Mouse (Mus musculus) heart, adult 2 months (tissue): ENCODE measurements at regions not wholly inside any gene's neighbourhood (a gene's known extent, or its start where the extent isn't known, plus 50 kb on each side); places are given as distances from the start of the nearest gene placed in this dataset.

Source experiments
- DNase-seq, 2 experiments: peaks; one replicate each; pipeline ENCODE4 v3.0.0; 2021
- H3K27ac ChIP-seq: fragments of 200-600 bp; 2 replicates; pipeline ENCODE4 v1.8.1; 2022
- H3K27me3 ChIP-seq: fragments of 200-500 bp; 2 replicates; pipeline ENCODE4 v1.6.1; 2012; ENCODE audit warnings: mild to moderate bottlenecking, low read length, inconsistent platforms, mixed read lengths; ENCODE audit not compliant: control insufficient read depth, insufficient read depth
- H3K36me3 ChIP-seq: fragments of 200-500 bp; 2 replicates; pipeline ENCODE4 v1.6.1; 2012; ENCODE audit warnings: low read length, inconsistent platforms; ENCODE audit not compliant: control insufficient read depth, insufficient read depth
- H3K4me1 ChIP-seq: fragments of 200-500 bp; 2 replicates; pipeline ENCODE4 v1.6.1; 2011; ENCODE audit warnings: low read length; ENCODE audit not compliant: control insufficient read depth, insufficient read depth
- H3K4me3 ChIP-seq: fragments of 200-600 bp; 2 replicates; pipeline ENCODE4 v1.8.1; 2022
- H3K79me2 ChIP-seq: fragments of 200-500 bp; replicated peaks from 2 replicates; pipeline ENCODE4 v1.6.1; 2012; ENCODE audit warnings: mild to moderate bottlenecking, inconsistent platforms, low read length, moderate library complexity, mixed read lengths; ENCODE audit not compliant: control insufficient read depth, insufficient read depth
- H3K9ac ChIP-seq: fragments of 200-500 bp; 2 replicates; pipeline ENCODE4 v1.6.1; 2012; ENCODE audit warnings: low read depth, mild to moderate bottlenecking, control low read depth, inconsistent platforms, low read length, mixed read lengths
- CTCF ChIP-seq: fragments of 200-600 bp; IDR thresholded peaks from 2 replicates; pipeline ENCODE4 v1.8.1; 2022; ENCODE audit warnings: antibody characterized with exemption, mild to moderate bottlenecking, moderate library complexity
- EP300 ChIP-seq: fragments of 200-500 bp; IDR thresholded peaks from 2 replicates; pipeline ENCODE4 v1.6.1; 2011; ENCODE audit warnings: low read depth, low read length, control low read depth; ENCODE audit not compliant: insufficient read depth
- POLR2A ChIP-seq: fragments of 200-500 bp; IDR thresholded peaks from 2 replicates; pipeline ENCODE4 v1.6.1; 2011; ENCODE audit warnings: mild to moderate bottlenecking, low read depth, low read length, control low read depth; ENCODE audit not compliant: insufficient read depth
- WGBS: fragments of 180-500 bp; shearing (Covaris S2); methylation state at CpG from one replicate; pipeline ENCODE4 v1.1.7; 2018; 5-methylcytosine and 5-hydroxymethylcytosine counted together
- intact Hi-C: fragments of 180-260 bp; cut with DNase I; formaldehyde crosslinking; loops from one replicate; pipeline ENCODE4 v1.15.1; 2025

DNA sequence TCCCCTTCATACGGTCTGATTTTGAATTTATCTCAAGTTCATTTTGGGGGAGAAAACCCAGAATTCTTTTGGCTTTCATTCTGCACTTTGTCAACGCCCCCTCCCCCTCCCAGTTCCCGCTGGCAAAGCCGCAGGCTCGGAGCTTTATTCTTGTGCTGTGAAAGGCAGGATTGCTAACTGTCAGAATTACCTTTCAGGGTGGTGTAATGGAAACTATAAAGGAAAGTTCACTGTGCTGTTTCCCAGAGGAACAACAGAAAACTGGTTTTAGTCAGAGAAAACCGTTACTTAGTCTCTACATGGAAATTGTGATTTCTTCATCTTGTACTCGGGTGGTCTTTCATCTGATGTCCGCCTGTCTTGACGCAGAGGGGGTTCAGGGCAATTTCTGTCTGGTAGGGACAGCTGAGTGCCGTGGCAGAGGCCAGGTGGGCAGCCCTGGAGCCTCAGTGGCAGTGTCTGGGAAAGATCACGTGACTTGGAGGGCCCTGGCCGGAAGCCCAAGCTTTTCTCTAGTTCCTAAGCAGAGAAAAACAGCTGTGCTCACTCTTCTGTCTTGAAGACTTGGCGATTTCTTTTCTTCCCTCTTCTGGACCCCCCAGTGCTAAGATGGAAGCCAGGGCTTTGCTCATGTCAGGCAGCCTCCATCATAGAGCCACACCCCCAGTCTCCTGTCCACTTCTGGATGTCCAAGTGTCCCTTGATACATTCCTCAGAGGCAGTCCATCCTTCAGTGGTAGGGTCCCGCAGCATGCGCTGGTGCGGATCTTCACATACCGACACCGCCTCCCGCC lies 74.6 kb downstream of the Tex29 start:
- TF ChIP-seq POLR2A (no peak), EP300 (no peak), CTCF (no peak)
- Histone ChIP-seq H3K9ac (no peak overlapping the region), H3K4me1 (no peaks in the 10 kb centered on the region; the same call in 1 of the 2 replicates), H3K27ac (no peak overlapping the region), H3K79me2 (no peaks in the 10 kb centered on the region), H3K4me3 (no peak overlapping the region), H3K36me3 (no peaks in the 10 kb centered on the region), H3K27me3 (no peaks in the 10 kb centered on the region)
- intact Hi-C loops = no loop called here
- peak; percentile 32 to 43 for DNase-seq
- 41% methylated on average over 19 of the region's 19 CpGs for WGBS

DNA sequence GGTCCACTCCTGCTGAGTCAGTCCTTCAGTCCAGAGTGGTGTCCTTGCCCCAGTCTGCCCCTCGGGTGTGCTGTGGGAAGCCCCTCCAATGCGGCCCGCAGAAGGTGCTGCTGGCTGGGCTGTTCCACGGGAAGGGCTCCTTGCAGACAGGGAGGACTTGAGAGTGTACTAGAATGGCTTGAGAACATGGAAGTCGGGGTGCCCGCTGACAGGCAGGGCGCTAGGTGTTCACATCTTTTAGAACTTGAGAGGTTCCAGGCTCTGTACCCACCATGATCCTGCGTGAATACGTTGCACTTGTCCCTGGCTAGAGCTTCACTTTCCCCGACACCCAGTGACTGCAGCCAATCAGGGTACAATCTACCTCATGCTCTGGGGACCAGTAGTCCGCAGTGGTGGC lies 75.4 kb downstream of the Tex29 start:
- TF ChIP-seq POLR2A (no peak), EP300 (no peak), CTCF (no peak)
- WGBS = 82% methylated on average over 11 of the region's 11 CpGs
- intact Hi-C loops = no loop called here
- Histone ChIP-seq H3K4me3 (no peak overlapping the region), H3K79me2 (no peaks in the 10 kb centered on the region), H3K27ac (no peak overlapping the region), H3K27me3 (no peaks in the 10 kb centered on the region), H3K36me3 (no peaks in the 10 kb centered on the region), H3K9ac (no peak overlapping the region), H3K4me1 (peaks cover 2% of the 10 kb centered on the region)
- DNase-seq = no peak

DNA sequence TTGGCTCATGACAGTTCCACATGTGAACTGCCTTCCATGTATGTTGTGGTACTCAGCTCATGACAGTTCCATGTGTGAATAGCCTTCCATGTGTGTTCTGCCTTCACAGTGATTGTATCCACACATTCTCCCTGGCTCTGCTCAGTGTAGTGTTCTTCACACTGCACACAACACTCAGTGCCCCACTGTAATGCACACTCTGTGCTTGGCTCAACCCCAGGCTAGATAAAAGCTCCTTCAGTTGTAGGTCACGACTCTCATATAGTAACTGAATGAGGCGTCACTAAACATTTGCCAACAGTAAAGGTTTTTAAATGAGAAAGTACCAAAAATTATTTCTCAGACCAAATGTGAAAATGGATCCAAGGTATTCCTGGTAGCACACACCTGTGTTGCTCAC lies 79.6 kb downstream of the Tex29 start:
- 50% methylated on average over 2 of the region's 2 CpGs for WGBS
- TF ChIP-seq EP300 = no peak
- no peak for TF ChIP-seq POLR2A
- no peak for TF ChIP-seq CTCF
- Histone ChIP-seq H3K36me3 (no peaks in the 10 kb centered on the region), H3K4me1 (peaks cover 2% of the 10 kb centered on the region), H3K79me2 (no peaks in the 10 kb centered on the region), H3K4me3 (no peak overlapping the region), H3K9ac (no peak overlapping the region), H3K27ac (no peak overlapping the region), H3K27me3 (no peaks in the 10 kb centered on the region)
- intact Hi-C loops = loop anchor here (5.0 kb wide), 2 partner anchors 78 to 98 kb away; partner anchors contain the start of gene Tex29
- peak in 1 of 2 experiments; percentile 22 for DNase-seq

DNA sequence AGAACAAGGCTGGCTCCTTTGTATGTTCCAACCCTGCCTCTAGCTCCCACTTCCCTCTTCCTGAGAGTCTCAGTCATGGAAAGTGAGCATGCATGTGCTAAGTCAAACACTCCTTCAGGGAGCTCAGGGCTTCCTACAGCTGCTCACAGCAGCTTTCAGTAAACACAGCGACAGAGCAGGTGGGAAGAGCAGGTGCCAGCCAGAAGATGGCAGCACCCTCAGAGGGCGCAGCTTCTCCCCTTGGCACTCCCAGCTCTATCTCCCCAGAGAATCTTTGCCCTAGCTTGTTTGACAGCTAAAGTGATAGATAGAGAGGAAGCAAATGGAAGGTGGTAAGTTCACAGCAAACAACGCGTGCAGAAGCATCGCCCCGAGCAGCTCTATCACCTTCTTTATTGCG lies 82.8 kb downstream of the Tex29 start:
- H3K4me1 ChIP-seq = peaks cover 2% of the 10 kb centered on the region
- no peaks in the 10 kb centered on the region for H3K36me3 ChIP-seq
- no peak overlapping the region for H3K27ac ChIP-seq
- H3K27me3 ChIP-seq = no peaks in the 10 kb centered on the region
- WGBS = 82% methylated on average over 7 of the region's 7 CpGs
- H3K4me3 ChIP-seq = no peak overlapping the region
- H3K79me2 ChIP-seq = no peaks in the 10 kb centered on the region
- intact Hi-C loops = loop anchor here (2.0 to 5.0 kb wide), 3 partner anchors 81 to 166 kb away; partner anchors contain the start of gene Tex29
- no peak for DNase-seq
- TF ChIP-seq POLR2A (no peak), EP300 (no peak), CTCF (peak; percentile 38)
- H3K9ac ChIP-seq = no peak overlapping the region

DNA sequence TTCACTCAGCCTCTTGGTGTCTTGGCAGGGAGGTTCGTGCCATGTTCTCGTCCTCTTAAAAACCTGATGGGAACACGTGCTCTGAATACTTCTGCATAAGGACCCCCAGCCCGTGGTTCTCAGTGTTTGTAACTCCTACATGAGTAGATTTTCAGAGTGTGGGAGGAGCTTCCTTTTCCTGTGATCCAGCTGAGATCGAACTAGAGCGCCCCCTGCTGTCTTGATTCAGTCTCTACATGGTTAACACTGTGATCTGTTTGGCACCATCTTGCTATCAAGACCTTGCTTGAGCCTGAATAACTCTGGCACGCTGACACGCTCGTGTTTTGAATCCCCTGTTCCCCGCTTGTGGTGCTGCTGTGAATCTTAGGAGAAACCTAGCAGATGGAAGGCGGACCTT lies 83.9 kb downstream of the Tex29 start:
- Histone ChIP-seq H3K4me1 (peaks cover 2% of the 10 kb centered on the region), H3K4me3 (no peak overlapping the region), H3K9ac (no peak overlapping the region), H3K79me2 (no peaks in the 10 kb centered on the region), H3K36me3 (no peaks in the 10 kb centered on the region), H3K27ac (no peak overlapping the region), H3K27me3 (no peaks in the 10 kb centered on the region)
- WGBS = 45% methylated on average over 11 of the region's 11 CpGs
- no peak for TF ChIP-seq EP300
- peak; percentile 83 for TF ChIP-seq CTCF
- TF ChIP-seq POLR2A = no peak
- peak; percentile 65 to 67 for DNase-seq
- intact Hi-C loops = loop anchor here (5.0 kb wide), 2 partner anchors 82 to 102 kb away; partner anchors contain the start of gene Tex29

DNA sequence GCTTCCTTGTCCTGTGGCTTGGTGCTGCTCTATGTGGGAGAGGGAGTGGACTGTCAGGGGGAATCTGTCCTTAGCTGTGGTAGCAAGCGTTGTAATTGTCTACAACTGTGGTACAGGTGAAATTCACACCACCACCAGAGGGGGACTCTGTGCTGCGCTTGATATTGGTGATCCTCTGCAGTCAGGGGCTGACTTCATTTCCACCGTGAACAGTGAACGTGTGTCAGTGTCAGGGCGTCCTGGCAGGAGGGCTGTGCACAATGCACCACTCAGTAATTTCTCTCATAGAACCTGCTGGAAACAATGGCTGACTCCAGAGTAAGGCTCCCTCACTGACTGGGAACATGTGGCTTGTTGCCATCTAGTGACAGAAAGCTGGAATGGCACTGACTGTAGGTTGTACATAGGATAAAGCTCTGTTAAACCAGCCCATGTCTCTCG lies 102.6 kb downstream of the Tex29 start:
- peak in 1 of 2 experiments; percentile 22 for DNase-seq
- no peak overlapping the region for H3K27ac ChIP-seq
- no peaks in the 10 kb centered on the region for H3K27me3 ChIP-seq
- H3K4me1 ChIP-seq = no peaks in the 10 kb centered on the region
- TF ChIP-seq POLR2A (no peak), CTCF (peak; percentile 74)
- H3K9ac ChIP-seq = no peak overlapping the region
- intact Hi-C loops = loop anchor here (1.0 to 5.0 kb wide), 2 partner anchors 121 to 186 kb away; no protein-coding TSS in a partner anchor
- WGBS = 23% methylated on average over 6 of the region's 6 CpGs
- no peak overlapping the region for H3K4me3 ChIP-seq
- no peaks in the 10 kb centered on the region for H3K36me3 ChIP-seq
- H3K79me2 ChIP-seq = no peaks in the 10 kb centered on the region
